Mouse (Mus musculus) heart, postnatal 0 days (tissue): Measurements from ENCODE around the gene Nacc2.

Experiments
- CTCF ChIP-seq: IDR thresholded peaks from 2 replicates; pipeline ENCODE4 v1.5.1; 2016; ENCODE audit warnings: antibody characterized with exemption, control low read depth, low read depth
- EP300 ChIP-seq: IDR thresholded peaks from 2 replicates; pipeline ENCODE4 v1.6.1; 2016; ENCODE audit warnings: antibody characterized with exemption, low read depth

DNA sequence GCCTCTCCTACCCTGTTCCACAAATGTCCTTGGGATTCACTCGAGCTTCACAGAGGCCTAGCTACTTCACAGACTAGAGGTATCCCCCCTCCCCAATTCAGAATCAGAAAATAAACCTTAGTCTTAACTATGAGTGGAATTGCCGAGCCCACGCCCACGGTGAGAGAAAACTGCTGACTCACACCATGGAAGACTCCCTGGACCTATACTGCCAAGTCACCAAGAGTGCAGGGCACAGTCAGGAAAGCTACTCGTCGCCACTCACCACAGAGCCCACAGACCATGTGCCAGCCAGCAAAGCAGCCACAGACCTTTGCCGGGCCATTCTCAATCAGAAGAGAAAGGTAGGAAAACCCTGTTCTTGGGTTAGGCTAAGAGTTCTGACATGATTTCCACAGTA is 54.8 kb downstream of the Nacc2 start:
- TF ChIP-seq EP300 (no peak), CTCF (no peak)
